Mouse (Mus musculus) forebrain, embryonic 10.5 days (tissue): ENCODE measurements around the gene Gsc2. TPM values are rescaled to one million over a fixed set of nuclear protein-coding genes. Genes with fewer than 3 reads are reported as not detected.

Experiments used
- DNase-seq: peaks from one replicate; pipeline ENCODE4 v3.0.0-alpha.2; 2017; ENCODE audit warnings: low spot score; ENCODE audit errors: extremely low spot score
- H3K27ac ChIP-seq: fragments of 300-500 bp; sonication (generic); 2 replicates; pipeline ENCODE4 v1.5.1; 2016; ENCODE audit warnings: mild to moderate bottlenecking
- H3K27me3 ChIP-seq: fragments of 300-500 bp; sonication (generic); 2 replicates; pipeline ENCODE4 v1.6.1; 2016; ENCODE audit warnings: mild to moderate bottlenecking; ENCODE audit not compliant: poor library complexity, severe bottlenecking
- H3K36me3 ChIP-seq: fragments of 300-500 bp; sonication (generic); replicated peaks from 2 replicates; pipeline ENCODE4 v1.6.1; 2016; ENCODE audit warnings: mild to moderate bottlenecking, moderate library complexity
- H3K4me1 ChIP-seq: fragments of 300-500 bp; sonication (generic); 2 replicates; pipeline ENCODE4 v1.6.1; 2016
- H3K4me3 ChIP-seq: fragments of 300-500 bp; sonication (generic); 2 replicates; pipeline ENCODE4 v1.5.1; 2016; ENCODE audit warnings: mild to moderate bottlenecking, moderate library complexity
- H3K9me3 ChIP-seq: fragments of 300-500 bp; sonication (generic); 2 replicates; pipeline ENCODE4 v1.6.1; 2016; ENCODE audit warnings: mild to moderate bottlenecking, moderate library complexity
- WGBS: fragments of 180-500 bp; shearing (Covaris S2); methylation state at CpG from one replicate; pipeline ENCODE4 v1.1.7; 2016; 5-methylcytosine and 5-hydroxymethylcytosine counted together
- polyA plus RNA-seq: library from polyadenylated mRNA; unstranded; fragments of >200 nt; fragmentation: Nextera tagmentation; extraction: Ambion mirVana; gene quantifications from 2 replicates; pipeline ENCODE4 v1.2.1, GENCODE M21; 2016

Gsc2 gene
- polyA plus RNA-seq, 1 experiment from 2014 or later = 0.43 TPM

- WGBS = under 1% methylated on average over 35 of the region's 35 CpGs
- Histone ChIP-seq H3K27me3 (peaks cover 47% of the 10 kb centered on the region), H3K27ac (peak within 1 kb of the TSS; percentile 94), H3K36me3 (peaks cover 37% of the 10 kb centered on the region), H3K4me1 (peaks cover 22% of the 10 kb centered on the region), H3K9me3 (no peaks in the 10 kb centered on the region), H3K4me3 (peak within 1 kb of the TSS; percentile 82)
- DNase-seq = peak; percentile 90
Observed at GRCm38 (mm10) chr16:17911052-17911595, 3.7 kb downstream of the Gsc2 start, which contains the start of gene Ess2. Gene Ess2 (minus strand): TSS chr16:17911348.

GRCm38 (mm10) chr16:17898462-17898861, 16.4 kb downstream of the Gsc2 start, which contains the start of the genes Dgcr2 and Tssk2:
Gene Dgcr2 (minus strand): TSS chr16:17898562.
Gene Tssk2 (plus strand): TSS chr16:17898637.
- 92% methylated on average over 14 of the region's 14 CpGs for WGBS
- Histone ChIP-seq H3K27me3 (no peaks in the 10 kb centered on the region), H3K27ac (no peak within 1 kb of the TSS), H3K4me1 (no peaks in the 10 kb centered on the region), H3K4me3 (no peak within 1 kb of the TSS), H3K36me3 (peaks cover 56% of the 10 kb centered on the region), H3K9me3 (no peaks in the 10 kb centered on the region)
- DNase-seq = no peak

- no peaks in the 10 kb centered on the region for H3K9me3 ChIP-seq
- peaks cover 10% of the 10 kb centered on the region for H3K4me1 ChIP-seq
- H3K27ac ChIP-seq = no peak overlapping the region
- no peak for DNase-seq
- no peaks in the 10 kb centered on the region for H3K27me3 ChIP-seq
- no peak overlapping the region for H3K4me3 ChIP-seq
- H3K36me3 ChIP-seq = peaks cover 32% of the 10 kb centered on the region
Observed at GRCm38 (mm10) chr16:17896091-17896490, 18.8 kb downstream of the Gsc2 start.

- no peak for DNase-seq
- no peak within 1 kb of the TSS for H3K4me3 ChIP-seq
- H3K4me1 ChIP-seq = peaks cover 27% of the 10 kb centered on the region
- H3K27ac ChIP-seq = no peak within 1 kb of the TSS
- no peaks in the 10 kb centered on the region for H3K9me3 ChIP-seq
- H3K36me3 ChIP-seq = peaks cover 20% of the 10 kb centered on the region
- WGBS = 83% methylated on average over 2 of the region's 2 CpGs
- no peaks in the 10 kb centered on the region for H3K27me3 ChIP-seq
Observed at GRCm38 (mm10) chr16:17893923-17894322, 20.9 kb downstream of the Gsc2 start, which contains the start of gene Tssk1. Gene Tssk1 (plus strand): TSS chr16:17894223.

- no peak for DNase-seq
- no peaks in the 10 kb centered on the region for H3K9me3 ChIP-seq
- peaks cover 9% of the 10 kb centered on the region; the same call in 1 of the 2 replicates for H3K36me3 ChIP-seq
- no peaks in the 10 kb centered on the region for H3K27me3 ChIP-seq
- WGBS = 83% methylated on average over 3 of the region's 3 CpGs
- no peak overlapping the region for H3K4me3 ChIP-seq
- no peak overlapping the region for H3K27ac ChIP-seq
- H3K4me1 ChIP-seq = peaks cover 27% of the 10 kb centered on the region
Observed at GRCm38 (mm10) chr16:17892606-17893005, 22.3 kb downstream of the Gsc2 start.

- H3K36me3 ChIP-seq = peaks cover 13% of the 10 kb centered on the region; the same call in 1 of the 2 replicates
- H3K27me3 ChIP-seq = no peaks in the 10 kb centered on the region
Observed at GRCm38 (mm10) chr16:17891567-17891959, 23.3 kb downstream of the Gsc2 start, which contains the start of gene Gm20518. Gene Gm20518 (minus strand): TSS chr16:17891671.

GRCm38 (mm10) chr16:17890917-17891566, 23.8 kb downstream of the Gsc2 start:
- Histone ChIP-seq H3K9me3 (no peaks in the 10 kb centered on the region), H3K36me3 (peaks cover 16% of the 10 kb centered on the region), H3K27me3 (no peaks in the 10 kb centered on the region), H3K27ac (peak overlapping the region; percentile 99), H3K4me1 (peaks cover 27% of the 10 kb centered on the region), H3K4me3 (peak overlapping the region; percentile 98)
- peak; percentile 48 for DNase-seq
- under 1% methylated on average over 44 of the region's 44 CpGs for WGBS

More at GRCm38 (mm10) chr16:17891567-17891959, 23.3 kb downstream of the Gsc2 start, which contains the start of gene Gm20518:
- peaks cover 27% of the 10 kb centered on the region for H3K4me1 ChIP-seq
- peak; percentile 100 for DNase-seq
- H3K4me3 ChIP-seq = peak within 1 kb of the TSS; percentile 98
- peak within 1 kb of the TSS; percentile 99 for H3K27ac ChIP-seq
- WGBS = under 1% methylated on average over 38 of the region's 38 CpGs
- H3K9me3 ChIP-seq = no peaks in the 10 kb centered on the region

GRCm38 (mm10) chr16:17890342-17890727, 24.5 kb downstream of the Gsc2 start:
- 65% methylated on average over 2 of the region's 2 CpGs for WGBS
- H3K9me3 ChIP-seq = no peaks in the 10 kb centered on the region
- peak overlapping the region; percentile 99 for H3K27ac ChIP-seq

GRCm38 (mm10) chr16:17889689-17890341, 25.0 kb downstream of the Gsc2 start:
- H3K27ac ChIP-seq = peak overlapping the region; percentile 99; the same call in 1 of the 2 replicates
- no peak for DNase-seq

More at GRCm38 (mm10) chr16:17890342-17890727, 24.5 kb downstream of the Gsc2 start:
- Histone ChIP-seq H3K27me3 (no peaks in the 10 kb centered on the region), H3K4me3 (peak overlapping the region; percentile 98), H3K4me1 (peaks cover 27% of the 10 kb centered on the region), H3K36me3 (peaks cover 24% of the 10 kb centered on the region)
- DNase-seq = no peak

GRCm38 (mm10) chr16:17884116-17884515, 30.7 kb downstream of the Gsc2 start:
- Histone ChIP-seq H3K4me3 (no peak overlapping the region), H3K27me3 (no peaks in the 10 kb centered on the region), H3K27ac (no peak overlapping the region), H3K36me3 (peaks cover 68% of the 10 kb centered on the region), H3K4me1 (no peaks in the 10 kb centered on the region), H3K9me3 (no peaks in the 10 kb centered on the region; the same call in 1 of the 2 replicates)
- DNase-seq = no peak
- 91% methylated on average over 6 of the region's 6 CpGs for WGBS

More at GRCm38 (mm10) chr16:17889689-17890341, 25.0 kb downstream of the Gsc2 start:
- H3K27me3 ChIP-seq = no peaks in the 10 kb centered on the region
- H3K9me3 ChIP-seq = no peaks in the 10 kb centered on the region
- H3K4me1 ChIP-seq = peaks cover 27% of the 10 kb centered on the region
- peak overlapping the region; percentile 98 for H3K4me3 ChIP-seq
- H3K36me3 ChIP-seq = peaks cover 29% of the 10 kb centered on the region
- 92% methylated on average over 6 of the region's 6 CpGs for WGBS

- Histone ChIP-seq H3K36me3 (peaks cover 87% of the 10 kb centered on the region), H3K9me3 (no peaks in the 10 kb centered on the region; the same call in 1 of the 2 replicates), H3K4me1 (no peaks in the 10 kb centered on the region), H3K27ac (no peak overlapping the region), H3K27me3 (no peaks in the 10 kb centered on the region), H3K4me3 (no peak overlapping the region)
- no peak for DNase-seq
Observed at GRCm38 (mm10) chr16:17882196-17882595, 32.7 kb downstream of the Gsc2 start.

GRCm38 (mm10) chr16:17879571-17879970, 35.3 kb downstream of the Gsc2 start:
- Histone ChIP-seq H3K36me3 (peaks cover 74% of the 10 kb centered on the region), H3K4me3 (no peak overlapping the region), H3K27ac (no peak overlapping the region), H3K27me3 (no peaks in the 10 kb centered on the region), H3K4me1 (no peaks in the 10 kb centered on the region), H3K9me3 (no peaks in the 10 kb centered on the region; the same call in 1 of the 2 replicates)
- DNase-seq = no peak
- WGBS = 95% methylated on average over 4 of the region's 4 CpGs
